Mouse (Mus musculus): ENCODE results near the gene Duox2.

Gene Duox2

GRCm38 (mm10) chr2:122301921-122302573, 3.8 kb upstream of the Duox2 start:
- DNase-seq (ENCODE audit: low read depth): no peak

GRCm38 (mm10) chr2:122301081-122301920, 3.1 kb upstream of the Duox2 start:
- DNase-seq (ENCODE audit: low read depth): no peak

- no peak for DNase-seq (ENCODE audit: low read depth)
These were observed 2.4 kb upstream of the Duox2 start for GRCm38 (mm10) chr2:122300656-122301020.

- no peak for DNase-seq (ENCODE audit: low read depth)
These were observed 1.8 kb upstream of the Duox2 start for GRCm38 (mm10) chr2:122299911-122300655.

- no peak for DNase-seq (ENCODE audit: low read depth)
These were observed 594 bp upstream of the Duox2 start, which contains the start of gene Duoxa2 for GRCm38 (mm10) chr2:122298596-122299490. TSS of gene Duoxa2 (plus strand) at chr2:122298900.

GRCm38 (mm10) chr2:122297271-122298095, 766 bp downstream of the Duox2 start:
- DNase-seq (ENCODE audit: low read depth): no peak

GRCm38 (mm10) chr2:122294916-122295315, 3.3 kb downstream of the Duox2 start:
- no peak for DNase-seq (ENCODE audit: low read depth)

- DNase-seq (ENCODE audit: low read depth): no peak
These were observed 12.1 kb downstream of the Duox2 start for GRCm38 (mm10) chr2:122286137-122286536.

- no peak for DNase-seq (ENCODE audit: low read depth)
These were observed 14.2 kb downstream of the Duox2 start for GRCm38 (mm10) chr2:122284091-122284490.

GRCm38 (mm10) chr2:122278769-122279168, 19.5 kb downstream of the Duox2 start:
- no peak for DNase-seq (ENCODE audit: low read depth)

- DNase-seq (ENCODE audit: low read depth): no peak
These were observed 31.6 kb downstream of the Duox2 start for GRCm38 (mm10) chr2:122266407-122267193.

GRCm38 (mm10) chr2:122264690-122265089, 33.6 kb downstream of the Duox2 start:
- DNase-seq (ENCODE audit: low read depth): no peak

GRCm38 (mm10) chr2:122260729-122261128, 37.5 kb downstream of the Duox2 start:
- DNase-seq (ENCODE audit: low read depth): no peak

GRCm38 (mm10) chr2:122255997-122256396, 42.3 kb downstream of the Duox2 start:
- no peak for DNase-seq (ENCODE audit: low read depth)

- no peak for DNase-seq (ENCODE audit: low read depth)
These were observed 50.5 kb downstream of the Duox2 start for GRCm38 (mm10) chr2:122247786-122248185.

- peak; percentile 83 for DNase-seq (ENCODE audit: low read depth)
These were observed 54.5 kb downstream of the Duox2 start for GRCm38 (mm10) chr2:122243671-122244131.

- DNase-seq (ENCODE audit: low read depth): no peak
These were observed 56.3 kb downstream of the Duox2 start for GRCm38 (mm10) chr2:122241935-122242334.

- no peak for DNase-seq (ENCODE audit: low read depth)
These were observed 57.0 kb downstream of the Duox2 start for GRCm38 (mm10) chr2:122241226-122241625.

GRCm38 (mm10) chr2:122240735-122241134, 57.5 kb downstream of the Duox2 start:
- no peak for DNase-seq (ENCODE audit: low read depth)
